Comparison of ENCODE assay signal across 10 mouse cellular contexts in genomic region chr11:51345481-51346465, GRCm38 (mm10). TPM values are rescaled to one million over a fixed set of nuclear protein-coding genes. Genes with fewer than 3 reads are reported as not detected.
DNase-seq lines count a peak whose midpoint lies in the region; ATAC-seq and TF ChIP-seq lines count a peak whose summit lies in the region.
"Had no signal": no experiment of that assay in that cellular context is flagged by ENCODE, and none has a peak within 500 bp of the region (broad histone marks: within the 10 kb centered on the region; RNA-seq: fewer than 3 reads in every experiment).

No protein-coding gene starts in this region.

- H3K27me3 ChIP-seq in forebrain, postnatal 0 days (ENCODE audit: insufficient read depth, low read length), result no peaks in the 10 kb centered on the region
- H3K27me3 ChIP-seq: liver, embryonic 15.5 days had no signal

- no peak overlapping the region for H3K4me2 ChIP-seq in forebrain, postnatal 0 days (ENCODE audit: low read depth)
- H3K4me2 ChIP-seq: liver, embryonic 15.5 days had no signal

- no peaks in the 10 kb centered on the region for H3K9me3 ChIP-seq in forebrain, postnatal 0 days (ENCODE audit: low read length)
- H3K9me3 ChIP-seq: liver, embryonic 15.5 days had no signal

- WGBS in forebrain, postnatal 0 days, result 72% methylated on average over 21 of the region's 21 CpGs

- no peaks in the 10 kb centered on the region for H3K36me3 ChIP-seq in forebrain, postnatal 0 days (ENCODE audit: insufficient read depth)
- H3K36me3 ChIP-seq: liver, embryonic 15.5 days had no signal

- H3K9ac ChIP-seq in forebrain, postnatal 0 days, result no peak overlapping the region
- H3K9ac ChIP-seq: liver, embryonic 15.5 days had no signal

- no peak for TF ChIP-seq CTCF in forebrain, postnatal 0 days (IDR thresholded peaks at IDR 0.05; ENCODE audit: low read depth)

- H3K4me3 ChIP-seq in forebrain, postnatal 0 days (ENCODE audit: low read depth, low read length), result no peak overlapping the region
- H3K4me3 ChIP-seq: liver, embryonic 15.5 days had no signal

- H3K27ac ChIP-seq in forebrain, postnatal 0 days (ENCODE audit: low read depth, low read length), result no peak overlapping the region
- H3K27ac ChIP-seq: liver, embryonic 15.5 days had no signal

- peak; percentile 32 to 65 for DNase-seq in layer of hippocampus, adult 18-20 months (ENCODE audit: low spot score in 2 of 2)
- no peak for DNase-seq in layer of hippocampus, postnatal 10 days (ENCODE audit: low spot score in 2 of 2)
- peak; percentile 53 for DNase-seq in brain, adult 2 months (ENCODE audit: low read depth, low spot score)
- peak; percentile 41 for DNase-seq in cerebellum, adult 9-10 months
- peak; percentile 26 to 33 for DNase-seq in layer of hippocampus, adult 8-10 months (ENCODE audit: low spot score in 2 of 2)
- no peak for DNase-seq in thymus, postnatal 4 days
- DNase-seq in forebrain, postnatal 0 days, result no peak
- DNase-seq: kidney, postnatal 10 days; thymus, postnatal 25 days had no signal

- no peak for ATAC-seq in forebrain, postnatal 0 days

- 0 out of 2 replicates have a peak, but pooled peaks cover 7% of the 10 kb centered on the region for H3K4me1 ChIP-seq in forebrain, postnatal 0 days (ENCODE audit: insufficient read depth)
- H3K4me1 ChIP-seq: liver, embryonic 15.5 days had no signal

RNA-seq across cellular contexts. Expression of gene Col23a1, which starts 56.1 kb away (rescaled TPM):
- total RNA-seq in layer of hippocampus, adult 18-20 months (2021), result 1 to 10 TPM; 5.5 to 8.8 TPM
- 1 to 10 TPM; 9.0 to 9.9 TPM for total RNA-seq in layer of hippocampus, postnatal 10 days (2021)
- 10 to 100 TPM in 1 of 4 experiments, 1 to 10 TPM in 3; 8.4 to 11.8 (median 9.5) TPM for total RNA-seq in layer of hippocampus, adult 8-10 months (2022)
- total RNA-seq in forebrain, postnatal 0 days (2014; rRNA removed), result 11.8 and 12.6 TPM in 2 replicates
- polyA plus RNA-seq in forebrain, postnatal 0 days (2015; fragmentation: Nextera tagmentation; extraction: Ambion mirVana), result 3.2 and 3.8 TPM in 2 replicates

Comparison
In these comparisons a context has a peak if more than half of its experiments do, and no peak if none do; other contexts are left out.
1. DNase-seq: peak in layer of hippocampus, adult 18-20 months (2 of 2), brain, adult 2 months (single experiment), cerebellum, adult 9-10 months (single experiment) and layer of hippocampus, adult 8-10 months (2 of 2); none in layer of hippocampus, postnatal 10 days (0 of 2), thymus, postnatal 4 days (single experiment) and forebrain, postnatal 0 days (single experiment).